Mouse (Mus musculus): ENCODE results near the gene Vmn1r168.
"Not testable (repeated sequence)": the region's sequence is repeated elsewhere in the genome, so short reads cannot be mapped to it uniquely, and the experiment has no call there.

Gene Vmn1r168

GRCm38 (mm10) chr7:23539432-23539831 is at the start of gene Vmn1r168:
Gene Vmn1r168, plus strand, starts transcription at chr7:23539732.
- not testable (repeated sequence) for DNase-seq

- DNase-seq, result not testable (repeated sequence)
Measured at GRCm38 (mm10) chr7:23507106-23507505, 32.4 kb upstream of the Vmn1r168 start, which contains the start of gene Vmn1r167. Gene Vmn1r167, minus strand, starts transcription at chr7:23507206.

GRCm38 (mm10) chr7:23575226-23575625 is 35.7 kb downstream of the Vmn1r168 start, which contains the start of gene Vmn1r169:
Gene Vmn1r169, plus strand, starts transcription at chr7:23575526.
- not testable (repeated sequence) for DNase-seq

Data from right cerebral cortex, postnatal 4 days (tissue).